Mouse (Mus musculus) gonadal fat pad, adult 2 months (tissue): Measurements from ENCODE around the gene Tfrc. TPM values are rescaled to one million over a fixed set of nuclear protein-coding genes. Genes with fewer than 3 reads are reported as not detected.

Source experiments
- DNase-seq: peaks from one replicate; pipeline ENCODE4 v3.0.0-alpha.2; 2012; ENCODE audit warnings: low read depth
- polyA plus RNA-seq: library from polyadenylated mRNA; depleted of rRNA; stranded (reverse); fragments of >200 nt; gene quantifications from 2 replicates; pipeline ENCODE4 v1.2.3, GENCODE M21; 2012

Gene Tfrc
- polyA plus RNA-seq, 1 experiment, result 11.3 TPM

GRCm38 (mm10) chr16:32647712-32648111, 39.0 kb downstream of the Tfrc start:
- no peak for DNase-seq

GRCm38 (mm10) chr16:32650461-32650860, 41.7 kb downstream of the Tfrc start:
- DNase-seq, result no peak

- no peak for DNase-seq
Measured at GRCm38 (mm10) chr16:32650974-32651618, 42.4 kb downstream of the Tfrc start.

- DNase-seq, result no peak
Measured at GRCm38 (mm10) chr16:32654071-32654733, 45.5 kb downstream of the Tfrc start.

GRCm38 (mm10) chr16:32655534-32655933, 46.8 kb downstream of the Tfrc start:
- DNase-seq, result no peak

GRCm38 (mm10) chr16:32656321-32656720, 47.6 kb downstream of the Tfrc start:
- DNase-seq, result no peak

GRCm38 (mm10) chr16:32656794-32657193, 48.1 kb downstream of the Tfrc start:
- DNase-seq, result no peak

- DNase-seq, result no peak
Measured at GRCm38 (mm10) chr16:32657498-32658250, 49.0 kb downstream of the Tfrc start.

GRCm38 (mm10) chr16:32658743-32659171, 50.0 kb downstream of the Tfrc start:
- DNase-seq, result no peak

GRCm38 (mm10) chr16:32659385-32659784, 50.7 kb downstream of the Tfrc start:
- no peak for DNase-seq

- no peak for DNase-seq
Measured at GRCm38 (mm10) chr16:32660095-32660494, 51.4 kb downstream of the Tfrc start.

- no peak for DNase-seq
Measured at GRCm38 (mm10) chr16:32660557-32661321, 52.0 kb downstream of the Tfrc start.

- DNase-seq, result no peak
Measured at GRCm38 (mm10) chr16:32661493-32661921, 52.8 kb downstream of the Tfrc start.

- no peak for DNase-seq
Measured at GRCm38 (mm10) chr16:32662372-32662771, 53.7 kb downstream of the Tfrc start.

GRCm38 (mm10) chr16:32663231-32663858, 54.6 kb downstream of the Tfrc start:
- no peak for DNase-seq

- DNase-seq, result no peak
Measured at GRCm38 (mm10) chr16:32664211-32664610, 55.5 kb downstream of the Tfrc start.

- DNase-seq, result no peak
Measured at GRCm38 (mm10) chr16:32665851-32666665, 57.3 kb downstream of the Tfrc start.

- no peak for DNase-seq
Measured at GRCm38 (mm10) chr16:32666671-32667551, 58.2 kb downstream of the Tfrc start.

GRCm38 (mm10) chr16:32667552-32667872, 58.8 kb downstream of the Tfrc start:
- no peak for DNase-seq

- DNase-seq, result no peak
Measured at GRCm38 (mm10) chr16:32668030-32668429, 59.3 kb downstream of the Tfrc start.
